Mouse (Mus musculus) stomach, postnatal 0 days (tissue): ENCODE data around the gene Eif3c.

ENCODE experiments used
- CTCF ChIP-seq: IDR thresholded peaks from 2 replicates; pipeline ENCODE4 v1.5.1; 2016; ENCODE audit warnings: antibody characterized with exemption, low read depth, mild to moderate bottlenecking, moderate library complexity
- EP300 ChIP-seq: optimal IDR thresholded peaks from 2 replicates; pipeline ENCODE3; 2016; ENCODE audit warnings: antibody characterized with exemption

DNA sequence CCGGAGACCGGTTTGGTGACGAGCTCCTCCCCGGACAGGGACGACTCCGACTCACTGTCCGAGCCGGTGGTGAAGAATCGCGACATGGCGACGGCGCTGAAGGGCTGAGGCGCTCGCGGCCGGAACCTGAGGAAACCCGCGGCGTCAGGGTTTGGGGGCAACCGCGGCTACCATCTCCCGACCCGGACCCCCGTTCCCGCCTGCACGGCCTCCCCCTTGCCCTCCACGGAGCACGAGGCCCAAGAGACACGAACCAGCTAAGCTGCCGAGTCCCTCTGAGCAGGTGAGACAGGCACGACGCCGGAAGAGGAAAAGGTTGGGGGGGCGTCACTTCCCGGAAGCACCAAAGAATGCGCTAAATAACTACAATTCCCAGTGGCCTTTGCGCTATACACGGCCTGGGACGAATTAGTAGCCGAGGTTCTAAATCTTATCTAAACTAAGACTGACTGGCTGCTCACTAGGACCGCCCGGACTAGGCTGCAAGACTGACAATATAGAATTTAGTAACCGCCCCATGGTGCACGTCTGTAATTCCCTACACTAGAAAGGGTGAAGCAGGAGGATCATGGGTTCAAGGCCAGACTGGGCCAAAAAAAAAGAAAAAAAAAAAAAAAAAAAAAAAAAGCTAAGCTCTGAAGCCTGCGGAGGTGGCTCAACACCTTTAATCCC is at the start of gene Eif3c:
- TF ChIP-seq CTCF, result no peak
- TF ChIP-seq EP300, result no peak
